Mouse (Mus musculus) heart, adult 2 months (tissue): ENCODE results near the gene Nfkbil1. TPM values are rescaled to one million over a fixed set of nuclear protein-coding genes. Genes with fewer than 3 reads are reported as not detected.

Source experiments
- DNase-seq, 2 experiments: peaks; one replicate each; pipeline ENCODE4 v3.0.0; 2021
- H3K27ac ChIP-seq: fragments of 200-600 bp; 2 replicates; pipeline ENCODE4 v1.8.1; 2022
- H3K27me3 ChIP-seq: fragments of 200-500 bp; 2 replicates; pipeline ENCODE4 v1.6.1; 2012; ENCODE audit warnings: mild to moderate bottlenecking, low read length, inconsistent platforms, mixed read lengths; ENCODE audit not compliant: control insufficient read depth, insufficient read depth
- H3K36me3 ChIP-seq: fragments of 200-500 bp; 2 replicates; pipeline ENCODE4 v1.6.1; 2012; ENCODE audit warnings: low read length, inconsistent platforms; ENCODE audit not compliant: control insufficient read depth, insufficient read depth
- H3K4me1 ChIP-seq: fragments of 200-500 bp; 2 replicates; pipeline ENCODE4 v1.6.1; 2011; ENCODE audit warnings: low read length; ENCODE audit not compliant: control insufficient read depth, insufficient read depth
- H3K4me3 ChIP-seq: fragments of 200-600 bp; 2 replicates; pipeline ENCODE4 v1.8.1; 2022
- H3K79me2 ChIP-seq: fragments of 200-500 bp; replicated peaks from 2 replicates; pipeline ENCODE4 v1.6.1; 2012; ENCODE audit warnings: mild to moderate bottlenecking, inconsistent platforms, low read length, moderate library complexity, mixed read lengths; ENCODE audit not compliant: control insufficient read depth, insufficient read depth
- H3K9ac ChIP-seq: fragments of 200-500 bp; 2 replicates; pipeline ENCODE4 v1.6.1; 2012; ENCODE audit warnings: low read depth, mild to moderate bottlenecking, control low read depth, inconsistent platforms, low read length, mixed read lengths
- CTCF ChIP-seq: fragments of 200-600 bp; IDR thresholded peaks from 2 replicates; pipeline ENCODE4 v1.8.1; 2022; ENCODE audit warnings: antibody characterized with exemption, mild to moderate bottlenecking, moderate library complexity
- EP300 ChIP-seq: fragments of 200-500 bp; IDR thresholded peaks from 2 replicates; pipeline ENCODE4 v1.6.1; 2011; ENCODE audit warnings: low read depth, low read length, control low read depth; ENCODE audit not compliant: insufficient read depth
- POLR2A ChIP-seq: fragments of 200-500 bp; IDR thresholded peaks from 2 replicates; pipeline ENCODE4 v1.6.1; 2011; ENCODE audit warnings: mild to moderate bottlenecking, low read depth, low read length, control low read depth; ENCODE audit not compliant: insufficient read depth
- WGBS: fragments of 180-500 bp; shearing (Covaris S2); methylation state at CpG from one replicate; pipeline ENCODE4 v1.1.7; 2018; 5-methylcytosine and 5-hydroxymethylcytosine counted together
- intact Hi-C: fragments of 180-260 bp; cut with DNase I; formaldehyde crosslinking; loops from one replicate; pipeline ENCODE4 v1.15.1; 2025
- polyA plus RNA-seq: library from polyadenylated mRNA; depleted of rRNA; stranded (reverse); fragments of >200 nt; gene quantifications from 2 replicates; pipeline ENCODE4 v1.2.3, GENCODE M21; 2012
- total RNA-seq, 2 experiments: library from RNA; stranded (reverse); gene quantifications; 2 replicates each; pipeline ENCODE4 v1.2.3; 2021

The Nfkbil1 gene
- total and polyA plus RNA-seq, 3 experiments: 5.0 to 8.2 (median 6.5) TPM

DNA sequence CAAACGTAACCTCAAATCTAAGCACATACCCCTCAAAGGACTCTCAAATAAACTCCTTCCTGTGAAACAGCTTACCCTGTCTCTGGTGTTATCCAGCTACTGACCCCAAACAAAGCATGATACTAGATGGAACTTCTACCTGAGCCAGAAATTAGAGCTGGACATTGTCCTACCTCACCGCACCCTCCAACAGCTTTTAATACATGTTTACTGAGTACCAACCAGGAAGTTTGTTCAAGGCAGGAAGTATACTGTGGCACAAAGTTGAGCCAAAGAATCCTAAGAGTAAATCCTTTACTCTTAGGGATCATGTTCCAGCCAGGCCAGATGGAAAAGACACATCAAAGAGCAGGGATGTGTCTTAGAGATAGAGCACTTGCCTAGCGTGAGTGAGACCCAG is 25.0 kb downstream of the Nfkbil1 start:
- intact Hi-C loops: no loop called here
- Histone ChIP-seq H3K79me2 (no peaks in the 10 kb centered on the region), H3K4me1 (peaks cover 2% of the 10 kb centered on the region), H3K9ac (no peak overlapping the region), H3K4me3 (no peak overlapping the region), H3K27me3 (no peaks in the 10 kb centered on the region), H3K27ac (no peak overlapping the region), H3K36me3 (no peaks in the 10 kb centered on the region)
- DNase-seq: no peak
- 70% methylated on average over 3 of the region's 3 CpGs for WGBS
- TF ChIP-seq POLR2A (no peak), CTCF (no peak), EP300 (no peak)

DNA sequence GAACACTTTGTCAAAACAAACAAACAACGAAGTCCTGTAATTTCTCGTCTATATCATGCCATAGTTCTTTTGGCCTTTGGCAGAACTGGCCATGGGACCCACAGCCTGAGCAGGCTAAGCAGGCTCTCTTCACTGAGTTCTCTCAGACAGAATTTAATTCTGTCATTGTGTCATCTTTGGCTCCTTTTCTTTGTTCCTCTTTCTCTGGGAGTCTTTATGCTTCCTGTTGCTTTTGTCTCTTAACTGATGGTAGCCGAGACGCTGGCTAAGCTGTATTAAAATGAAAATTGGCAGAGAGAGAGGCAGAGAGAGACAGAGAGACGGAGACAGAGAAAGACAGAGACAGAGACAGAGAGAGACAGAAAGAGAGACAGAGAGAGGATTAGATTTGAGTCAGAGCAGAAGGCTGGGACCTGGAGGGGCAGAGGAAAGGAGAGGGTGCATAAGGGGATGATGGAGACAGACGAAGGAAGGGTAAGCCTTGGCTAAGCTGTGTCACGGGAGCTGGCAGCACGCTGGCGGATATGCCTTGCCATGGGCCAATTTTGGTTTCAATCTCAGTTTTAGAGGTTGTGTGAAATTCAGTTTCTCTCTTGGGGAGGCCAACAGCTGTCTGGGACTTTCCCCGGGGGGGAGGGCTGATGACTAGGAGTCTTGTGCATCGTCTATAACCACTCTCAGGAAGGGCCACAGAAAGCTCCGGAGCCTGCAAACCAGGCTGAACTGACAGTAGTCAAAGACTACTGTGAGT is 25.6 kb downstream of the Nfkbil1 start:
- no peaks in the 10 kb centered on the region for H3K36me3 ChIP-seq
- no peaks in the 10 kb centered on the region for H3K27me3 ChIP-seq
- intact Hi-C loops: no loop called here
- H3K4me1 ChIP-seq: peaks cover 2% of the 10 kb centered on the region
- DNase-seq: peak; percentile 33 to 60
- TF ChIP-seq CTCF (no peak), EP300 (no peak)
- no peak overlapping the region for H3K9ac ChIP-seq
- H3K4me3 ChIP-seq: no peak overlapping the region
- no peaks in the 10 kb centered on the region for H3K79me2 ChIP-seq
- peak overlapping the region; percentile 6; the same call in 1 of the 2 replicates for H3K27ac ChIP-seq
- 46% methylated on average over 12 of the region's 12 CpGs for WGBS

- no peak for DNase-seq
- H3K79me2 ChIP-seq: no peaks in the 10 kb centered on the region
- WGBS: 70% methylated on average over 10 of the region's 10 CpGs
- peaks cover 2% of the 10 kb centered on the region for H3K4me1 ChIP-seq
- H3K27me3 ChIP-seq: no peaks in the 10 kb centered on the region; the same call in 1 of the 2 replicates
- no peak overlapping the region for H3K4me3 ChIP-seq
- intact Hi-C loops: no loop called here
- no peaks in the 10 kb centered on the region for H3K36me3 ChIP-seq
- H3K9ac ChIP-seq: no peak overlapping the region
- TF ChIP-seq EP300 (no peak), CTCF (no peak), POLR2A (no peak)
- H3K27ac ChIP-seq: no peak overlapping the region
These were observed 30.2 kb downstream of the Nfkbil1 start for GRCm38 (mm10) chr17:35205380-35205769.

GRCm38 (mm10) chr17:35204494-35205379 is 30.9 kb downstream of the Nfkbil1 start, which contains the start of gene Lta:
Lta (minus strand) TSS chr17:35205351.
- H3K4me1 ChIP-seq: peaks cover 2% of the 10 kb centered on the region
- WGBS: 53% methylated on average over 20 of the region's 20 CpGs
- no peaks in the 10 kb centered on the region for H3K36me3 ChIP-seq
- intact Hi-C loops: no loop called here
- H3K27ac ChIP-seq: no peak within 1 kb of the TSS
- no peak within 1 kb of the TSS for H3K9ac ChIP-seq
- DNase-seq: peak in 1 of 2 experiments; percentile 46
- H3K4me3 ChIP-seq: no peak within 1 kb of the TSS
- TF ChIP-seq CTCF: no peak
- TF ChIP-seq EP300: no peak
- TF ChIP-seq POLR2A: no peak
- H3K27me3 ChIP-seq: no peaks in the 10 kb centered on the region; the same call in 1 of the 2 replicates
- H3K79me2 ChIP-seq: no peaks in the 10 kb centered on the region

- peak in 1 of 2 experiments; percentile 2 for DNase-seq
- Histone ChIP-seq H3K79me2 (no peaks in the 10 kb centered on the region), H3K27ac (no peak overlapping the region), H3K36me3 (no peaks in the 10 kb centered on the region), H3K4me1 (no peaks in the 10 kb centered on the region), H3K4me3 (no peak overlapping the region), H3K27me3 (no peaks in the 10 kb centered on the region; the same call in 1 of the 2 replicates), H3K9ac (no peak overlapping the region)
- TF ChIP-seq POLR2A (no peak), CTCF (no peak), EP300 (no peak)
- WGBS: 67% methylated on average over 4 of the region's 4 CpGs
- intact Hi-C loops: no loop called here
These were observed 33.1 kb downstream of the Nfkbil1 start for GRCm38 (mm10) chr17:35202442-35202841.
